Mouse (Mus musculus): ENCODE results near the gene Stx12.

Stx12 gene

GRCm38 (mm10) chr4:132864856-132865255 lies 19.5 kb downstream of the Stx12 start:
- no peak for DNase-seq (ENCODE audit: low spot score in 2 of 2)

GRCm38 (mm10) chr4:132863012-132863411 lies 21.3 kb downstream of the Stx12 start:
- DNase-seq (ENCODE audit: low spot score in 2 of 2) = no peak

DNA sequence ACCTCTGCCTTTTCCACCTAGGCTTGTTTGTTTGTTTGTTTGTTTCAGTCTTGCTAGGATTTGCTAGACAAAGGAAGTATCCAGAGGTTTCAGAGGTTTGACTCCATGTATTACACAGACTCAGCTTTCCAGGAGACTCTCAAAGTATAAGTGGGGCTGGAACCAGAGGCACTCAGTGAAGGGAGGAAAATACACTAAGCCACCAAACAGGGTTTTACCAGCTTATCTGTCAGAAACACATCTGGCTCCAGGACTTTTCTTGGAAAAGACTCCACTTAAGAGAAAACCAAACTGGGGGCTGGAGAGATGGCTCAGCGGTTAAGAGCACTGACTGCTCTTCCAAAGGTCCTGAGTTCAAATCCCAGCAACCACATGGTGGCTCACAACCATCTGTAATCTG lies 23.4 kb downstream of the Stx12 start:
- no peak for DNase-seq (ENCODE audit: low spot score in 2 of 2)

- no peak for DNase-seq (ENCODE audit: low spot score in 2 of 2)
Observed at GRCm38 (mm10) chr4:132843705-132844071, 40.6 kb downstream of the Stx12 start.

DNA sequence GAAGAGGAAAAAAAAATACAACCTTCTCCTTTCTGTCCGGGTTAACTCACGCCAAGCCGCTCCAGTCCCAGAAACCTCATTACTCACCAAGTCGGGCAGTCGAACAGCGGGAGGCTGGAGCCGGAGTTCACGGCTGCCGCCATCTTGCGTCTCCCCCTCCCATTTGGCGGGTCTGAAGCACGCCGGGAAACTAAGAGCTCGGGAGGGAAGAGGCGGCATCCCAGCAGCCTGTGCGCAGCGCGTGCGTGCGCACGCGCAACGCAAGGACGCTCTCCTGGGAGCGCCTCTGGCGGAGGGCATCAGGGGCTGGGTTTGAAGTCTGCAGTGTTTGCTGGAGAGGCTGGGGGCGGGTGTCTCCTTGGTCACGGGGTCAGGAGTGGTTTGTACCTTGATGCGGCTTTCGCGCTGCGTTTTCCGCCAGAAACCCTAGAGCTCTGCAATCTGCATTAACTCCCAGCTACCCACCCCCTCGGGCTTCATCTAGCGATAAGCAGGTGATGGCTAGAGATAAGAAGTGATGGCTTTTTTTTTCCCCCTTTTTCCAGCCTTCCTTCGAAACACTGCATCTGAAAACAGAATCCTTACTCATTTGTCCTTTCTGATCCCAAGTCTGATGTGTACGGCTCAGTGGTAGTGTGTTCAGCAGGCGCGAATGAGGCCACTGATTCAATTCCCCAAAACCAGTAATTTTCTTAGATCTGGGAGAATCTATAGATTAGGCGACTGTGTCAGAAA lies 41.2 kb downstream of the Stx12 start, which contains the start of gene Ppp1r8:
Gene Ppp1r8, minus strand, starts transcription at position 200 of the 735 bp plus-strand sequence.
- DNase-seq (ENCODE audit: low spot score in 2 of 2) = peak; percentile 89

- DNase-seq (ENCODE audit: low spot score in 2 of 2) = peak; percentile 17 to 35
Observed at GRCm38 (mm10) chr4:132842281-132842906, 41.9 kb downstream of the Stx12 start.

- DNase-seq (ENCODE audit: low spot score in 2 of 2) = no peak
Observed at GRCm38 (mm10) chr4:132841493-132841892, 42.8 kb downstream of the Stx12 start.

- DNase-seq (ENCODE audit: low spot score in 2 of 2) = peak; percentile 73 to 75
Observed at GRCm38 (mm10) chr4:132823614-132824366, 60.5 kb downstream of the Stx12 start.

DNA sequence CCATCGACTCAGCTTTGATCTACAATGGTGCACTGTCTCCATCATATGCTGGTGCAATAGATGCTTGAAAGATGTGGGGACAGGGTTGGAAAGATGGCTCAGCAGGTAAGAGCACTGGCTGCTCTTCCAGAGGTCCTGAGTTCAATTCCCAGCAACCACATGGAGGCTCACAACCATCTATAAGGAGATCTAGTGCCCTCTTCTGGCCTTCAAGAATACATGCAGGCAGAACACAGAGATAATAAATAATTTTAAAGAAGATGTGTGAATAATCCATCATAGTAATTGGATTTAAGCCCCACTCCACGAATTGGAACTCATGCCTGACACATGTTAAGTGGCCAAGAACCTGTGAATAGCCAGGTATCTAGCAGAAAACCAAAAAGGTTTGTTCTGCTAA lies 65.9 kb downstream of the Stx12 start:
- no peak for DNase-seq (ENCODE audit: low spot score in 2 of 2)

DNA sequence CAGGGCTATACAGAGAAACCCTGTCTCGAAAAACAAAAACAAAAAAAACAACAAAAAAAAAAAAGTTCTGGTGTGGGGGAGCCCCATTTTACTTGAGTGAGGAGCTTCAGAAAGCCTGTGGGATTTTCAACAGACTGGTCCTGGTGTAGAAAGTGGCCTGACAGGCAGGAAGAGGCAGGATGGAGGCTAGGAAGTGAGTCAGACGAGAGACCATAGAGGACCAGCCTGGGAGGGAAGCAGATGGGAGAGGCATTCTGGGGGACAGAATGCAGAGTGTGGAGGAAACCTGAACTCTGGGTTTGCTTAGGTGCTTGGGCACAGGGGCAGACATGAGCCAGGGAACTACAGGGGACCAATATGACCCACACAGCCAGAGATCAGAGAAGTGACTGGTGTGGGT lies 67.5 kb downstream of the Stx12 start:
- DNase-seq (ENCODE audit: low spot score in 2 of 2) = no peak

DNA sequence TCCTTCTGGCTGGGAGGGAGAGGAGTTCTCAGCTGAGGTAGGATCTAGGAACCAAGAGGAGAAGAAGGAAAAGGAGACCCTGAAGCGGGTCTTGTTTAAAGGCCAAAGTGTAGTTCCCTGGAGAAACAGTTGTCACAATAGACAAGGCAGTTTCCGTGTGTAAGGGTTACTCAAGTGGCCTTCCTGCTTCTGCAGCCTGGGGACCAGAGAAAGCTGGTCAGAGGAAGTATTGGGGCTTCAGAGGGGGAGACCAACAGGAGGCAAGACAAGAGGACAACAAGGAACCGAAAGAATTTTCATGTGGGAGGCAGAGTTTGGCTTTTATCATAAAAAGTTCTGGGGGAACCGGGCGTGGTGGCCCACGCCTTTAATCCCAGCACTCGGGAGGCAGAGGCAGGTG lies 67.9 kb downstream of the Stx12 start:
- no peak for DNase-seq (ENCODE audit: low spot score in 2 of 2)

GRCm38 (mm10) chr4:132809621-132810020 lies 74.7 kb downstream of the Stx12 start:
- DNase-seq (ENCODE audit: low spot score in 2 of 2) = peak; percentile 67 to 70

DNA sequence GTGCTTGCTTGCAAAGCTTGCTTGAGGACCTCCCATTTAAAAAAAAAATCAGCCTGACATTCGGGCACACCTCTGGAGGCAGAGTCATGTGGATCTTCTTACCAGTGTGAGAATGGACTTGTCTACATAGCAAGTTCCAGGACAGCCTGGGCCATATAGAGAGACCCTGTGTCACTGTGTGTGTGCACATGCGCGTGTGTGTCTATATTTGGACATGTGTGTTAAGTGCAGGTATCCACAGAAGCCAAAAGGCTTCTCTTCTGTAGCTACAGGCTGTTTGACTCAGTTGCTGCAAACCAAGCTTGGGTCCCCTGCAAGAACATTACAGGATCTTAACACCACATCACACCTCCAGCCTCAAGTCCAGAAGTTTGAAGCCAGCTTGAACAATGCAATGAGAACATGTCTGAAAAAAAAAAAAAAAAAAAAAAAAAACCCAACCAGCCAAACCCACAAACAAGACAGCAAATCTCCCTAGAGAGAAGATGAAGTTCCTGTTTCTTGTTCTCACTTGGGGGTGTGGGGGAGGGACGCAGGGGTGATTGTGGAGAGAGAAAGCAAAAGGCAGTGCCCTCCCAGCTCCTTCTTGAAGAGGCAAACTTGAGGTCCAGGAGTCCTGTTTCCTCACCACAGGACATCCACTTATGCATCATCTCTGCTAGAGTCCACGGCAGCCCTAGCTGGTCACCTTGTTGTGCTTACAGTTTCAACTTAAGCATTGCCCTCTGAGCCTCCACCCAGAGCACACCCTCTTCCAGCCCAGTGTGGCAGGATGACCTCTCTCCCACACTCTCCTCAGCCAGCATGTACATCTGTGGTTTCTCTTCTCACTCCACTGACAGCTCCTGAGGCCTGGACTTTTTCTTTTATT lies 76.3 kb downstream of the Stx12 start:
- DNase-seq (ENCODE audit: low spot score in 2 of 2) = no peak

DNA sequence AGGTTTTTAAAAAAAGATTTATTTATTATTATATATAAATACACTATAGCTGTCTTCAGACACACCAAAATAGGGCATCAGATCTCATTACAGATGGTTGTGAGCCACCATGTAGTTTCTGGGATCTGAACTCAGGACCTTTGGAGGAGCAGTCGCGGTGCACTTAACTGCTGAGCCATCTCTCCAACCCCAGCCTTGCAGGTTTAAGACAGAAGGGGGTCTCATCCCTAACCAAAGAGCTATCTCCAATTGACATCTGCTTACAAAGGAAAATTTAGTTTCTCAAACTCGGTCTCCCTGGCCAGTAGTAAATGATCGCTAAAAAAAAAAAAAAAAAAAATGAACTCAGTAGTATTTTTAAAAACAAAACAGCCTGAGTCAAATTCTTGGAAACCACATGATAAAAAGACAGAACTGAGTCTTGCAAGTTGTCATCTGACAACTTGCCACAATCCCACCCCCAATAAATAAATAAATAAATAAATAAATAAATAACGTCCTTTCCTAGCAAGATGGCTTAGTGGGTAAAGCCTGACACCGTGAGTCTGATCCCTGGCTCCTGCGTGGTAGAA lies 77.6 kb downstream of the Stx12 start:
- DNase-seq (ENCODE audit: low spot score in 2 of 2) = no peak

- DNase-seq (ENCODE audit: low spot score in 2 of 2) = no peak
Observed at GRCm38 (mm10) chr4:132805599-132806197, 78.6 kb downstream of the Stx12 start.

DNA sequence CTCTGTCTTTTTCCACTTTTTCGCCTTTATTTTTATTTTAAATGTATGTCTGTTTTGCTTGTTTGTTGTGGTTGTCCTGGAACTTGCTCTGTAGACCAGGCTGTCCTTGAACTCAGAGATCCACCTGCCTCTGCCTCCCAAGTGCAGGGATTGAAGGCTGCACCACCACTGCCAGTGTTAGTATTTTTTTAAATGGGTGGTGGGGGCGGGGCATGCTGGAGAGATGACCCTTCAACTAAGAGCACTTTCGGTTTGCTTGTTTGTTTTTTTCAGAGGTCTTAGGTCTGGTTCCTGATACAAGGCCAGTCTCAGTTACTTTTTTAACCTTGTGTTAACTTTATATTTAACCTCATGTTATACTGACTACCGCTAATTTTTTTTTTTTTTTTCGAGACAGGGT lies 79.2 kb downstream of the Stx12 start:
- no peak for DNase-seq (ENCODE audit: low spot score in 2 of 2)

DNA sequence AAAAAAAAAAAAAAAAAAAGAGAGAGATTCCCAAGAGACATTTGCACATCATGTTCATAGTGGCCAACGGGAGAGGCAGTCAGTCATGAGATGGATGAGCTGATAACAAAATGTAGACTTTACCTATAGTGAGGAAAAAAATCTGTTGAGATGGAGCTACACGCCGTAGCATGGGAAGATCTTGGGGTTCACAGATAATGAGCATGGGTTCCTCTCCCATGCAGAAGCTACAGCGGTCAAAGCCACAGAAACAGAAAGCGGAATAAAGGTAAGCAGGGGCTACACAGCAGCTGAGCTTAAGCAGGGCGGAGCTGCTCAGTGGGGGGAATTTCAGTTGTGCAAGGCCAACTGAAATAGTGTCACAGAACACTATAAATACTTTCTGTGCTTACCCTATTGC lies 80.0 kb downstream of the Stx12 start:
- no peak for DNase-seq (ENCODE audit: low spot score in 2 of 2)

DNA sequence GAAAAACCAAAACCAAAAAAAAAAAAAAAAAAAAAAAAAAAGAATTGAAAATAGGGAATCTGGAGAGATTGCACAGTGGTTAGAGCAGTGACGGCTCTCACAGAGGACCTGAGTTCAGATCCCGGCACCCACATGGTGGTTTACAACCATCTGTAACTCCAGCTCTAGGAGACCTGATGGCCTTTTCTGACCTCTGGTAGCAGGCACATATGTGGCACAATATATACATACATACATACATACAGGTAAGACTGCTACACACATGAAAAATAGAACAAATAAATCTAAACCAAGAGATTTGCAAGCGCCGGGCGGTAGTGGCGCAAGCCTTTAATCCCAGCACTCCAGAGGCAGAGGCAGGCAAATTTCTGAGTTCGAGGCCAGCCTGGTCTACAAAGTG lies 80.4 kb downstream of the Stx12 start:
- DNase-seq (ENCODE audit: low spot score in 2 of 2) = no peak
